Mouse (Mus musculus): ENCODE results near the gene Brk1. TPM values are rescaled to one million over a fixed set of nuclear protein-coding genes. Genes with fewer than 3 reads are reported as not detected.

Brk1 gene
- polyA plus RNA-seq, 1 experiment = 107 TPM

GRCm38 (mm10) chr6:113623386-113623785 is 18.8 kb downstream of the Brk1 start:
- peaks cover 9% of the 10 kb centered on the region; the same call in 1 of the 2 replicates for H3K4me1 ChIP-seq (ENCODE audit: control insufficient read depth, insufficient read depth, insufficient read length)
- no peak for TF ChIP-seq CTCF (IDR thresholded peaks at IDR 0.05; ENCODE audit: extremely low read depth, insufficient read depth, insufficient read length, insufficient replicate concordance)
- TF ChIP-seq POLR2A (IDR thresholded peaks at IDR 0.05; ENCODE audit: low read depth, low read length) = no peak
- 38% methylated on average over 5 of the region's 5 CpGs for WGBS
- H3K27ac ChIP-seq (ENCODE audit: insufficient read depth, low read length) = no peak overlapping the region
- no peak for DNase-seq (ENCODE audit: low read depth in 1 of 2, low spot score in 2 of 2)
- H3K27me3 ChIP-seq (ENCODE audit: control insufficient read depth, insufficient read depth, low read length) = no peaks in the 10 kb centered on the region
- H3K4me3 ChIP-seq (ENCODE audit: extremely low read depth, insufficient read depth, insufficient read length) = peak overlapping the region; percentile 49
- H3K36me3 ChIP-seq (ENCODE audit: control insufficient read depth, insufficient read depth, low read length) = peaks cover 3% of the 10 kb centered on the region; the same call in 1 of the 2 replicates

- Histone ChIP-seq H3K27ac (ENCODE audit: insufficient read depth, low read length) (peak within 1 kb of the TSS; percentile 76), H3K4me1 (ENCODE audit: control insufficient read depth, insufficient read depth, insufficient read length) (peaks cover 9% of the 10 kb centered on the region; the same call in 1 of the 2 replicates), H3K4me3 (ENCODE audit: extremely low read depth, insufficient read depth, insufficient read length) (peak within 1 kb of the TSS; percentile 83), H3K27me3 (ENCODE audit: control insufficient read depth, insufficient read depth, low read length) (no peaks in the 10 kb centered on the region), H3K36me3 (ENCODE audit: control insufficient read depth, insufficient read depth, low read length) (peaks cover 8% of the 10 kb centered on the region; the same call in 1 of the 2 replicates)
- TF ChIP-seq POLR2A (IDR thresholded peaks at IDR 0.05; ENCODE audit: low read depth, low read length) = no peak; the same call in 1 of the 2 replicates
- TF ChIP-seq CTCF (IDR thresholded peaks at IDR 0.05; ENCODE audit: extremely low read depth, insufficient read depth, insufficient read length, insufficient replicate concordance) = peak; percentile 2; the same call in 1 of the 2 replicates
- WGBS = under 1% methylated on average over 76 of the region's 76 CpGs
- peak; percentile 52 to 85 for DNase-seq (ENCODE audit: low read depth in 1 of 2, low spot score in 2 of 2)
Observed at GRCm38 (mm10) chr6:113623941-113624751, 19.6 kb downstream of the Brk1 start, which contains the start of gene Vhl. Vhl (plus strand) TSS chr6:113623959.

GRCm38 (mm10) chr6:113624989-113625770 is 20.6 kb downstream of the Brk1 start:
- H3K4me1 ChIP-seq (ENCODE audit: control insufficient read depth, insufficient read depth, insufficient read length) = peaks cover 9% of the 10 kb centered on the region; the same call in 1 of the 2 replicates
- no peaks in the 10 kb centered on the region for H3K27me3 ChIP-seq (ENCODE audit: control insufficient read depth, insufficient read depth, low read length)
- H3K36me3 ChIP-seq (ENCODE audit: control insufficient read depth, insufficient read depth, low read length) = peaks cover 14% of the 10 kb centered on the region
- 69% methylated on average over 5 of the region's 5 CpGs for WGBS
- 0 out of 2 replicates have a peak overlapping the region, but pooled peaks have one; percentile 10 for H3K4me3 ChIP-seq (ENCODE audit: extremely low read depth, insufficient read depth, insufficient read length)
- no peak for DNase-seq (ENCODE audit: low read depth in 1 of 2, low spot score in 2 of 2)
- H3K27ac ChIP-seq (ENCODE audit: insufficient read depth, low read length) = no peak overlapping the region
- TF ChIP-seq POLR2A (IDR thresholded peaks at IDR 0.05; ENCODE audit: low read depth, low read length) = no peak
- no peak for TF ChIP-seq CTCF (IDR thresholded peaks at IDR 0.05; ENCODE audit: extremely low read depth, insufficient read depth, insufficient read length, insufficient replicate concordance)

GRCm38 (mm10) chr6:113630322-113630721 is 25.8 kb downstream of the Brk1 start:
- WGBS = 84% methylated on average over 5 of the region's 5 CpGs
- H3K4me1 ChIP-seq (ENCODE audit: control insufficient read depth, insufficient read depth, insufficient read length) = peaks cover 6% of the 10 kb centered on the region; the same call in 1 of the 2 replicates
- H3K27ac ChIP-seq (ENCODE audit: insufficient read depth, low read length) = no peak overlapping the region
- no peak for TF ChIP-seq CTCF (IDR thresholded peaks at IDR 0.05; ENCODE audit: extremely low read depth, insufficient read depth, insufficient read length, insufficient replicate concordance)
- no peak for TF ChIP-seq POLR2A (IDR thresholded peaks at IDR 0.05; ENCODE audit: low read depth, low read length)
- no peak overlapping the region for H3K4me3 ChIP-seq (ENCODE audit: extremely low read depth, insufficient read depth, insufficient read length)
- peaks cover 27% of the 10 kb centered on the region for H3K36me3 ChIP-seq (ENCODE audit: control insufficient read depth, insufficient read depth, low read length)
- H3K27me3 ChIP-seq (ENCODE audit: control insufficient read depth, insufficient read depth, low read length) = no peaks in the 10 kb centered on the region
- DNase-seq (ENCODE audit: low read depth in 1 of 2, low spot score in 2 of 2) = no peak

GRCm38 (mm10) chr6:113632863-113633262 is 28.3 kb downstream of the Brk1 start:
- H3K36me3 ChIP-seq (ENCODE audit: control insufficient read depth, insufficient read depth, low read length) = peaks cover 27% of the 10 kb centered on the region
- TF ChIP-seq POLR2A (IDR thresholded peaks at IDR 0.05; ENCODE audit: low read depth, low read length) = no peak
- TF ChIP-seq CTCF (IDR thresholded peaks at IDR 0.05; ENCODE audit: extremely low read depth, insufficient read depth, insufficient read length, insufficient replicate concordance) = no peak
- WGBS = 91% methylated on average over 4 of the region's 4 CpGs

GRCm38 (mm10) chr6:113638302-113639040 is 33.9 kb downstream of the Brk1 start, which contains the start of gene Irak2:
Irak2 (plus strand) TSS chr6:113638467.
- DNase-seq (ENCODE audit: low read depth in 1 of 2, low spot score in 2 of 2) = peak; percentile 85 to 96
- TF ChIP-seq POLR2A (IDR thresholded peaks at IDR 0.05; ENCODE audit: low read depth, low read length) (peak; percentile 90), CTCF (IDR thresholded peaks at IDR 0.05; ENCODE audit: extremely low read depth, insufficient read depth, insufficient read length, insufficient replicate concordance) (peak; percentile 99)
- H3K4me3 ChIP-seq (ENCODE audit: extremely low read depth, insufficient read depth, insufficient read length) = peak within 1 kb of the TSS; percentile 79
- peak within 1 kb of the TSS; percentile 78 for H3K27ac ChIP-seq (ENCODE audit: insufficient read depth, low read length)
- peaks cover 4% of the 10 kb centered on the region; the same call in 1 of the 2 replicates for H3K4me1 ChIP-seq (ENCODE audit: control insufficient read depth, insufficient read depth, insufficient read length)
- 5% methylated on average over 37 of the region's 37 CpGs for WGBS
- H3K27me3 ChIP-seq (ENCODE audit: control insufficient read depth, insufficient read depth, low read length) = no peaks in the 10 kb centered on the region
- no peaks in the 10 kb centered on the region; the same call in 1 of the 2 replicates for H3K36me3 ChIP-seq (ENCODE audit: control insufficient read depth, insufficient read depth, low read length)

More at GRCm38 (mm10) chr6:113632863-113633262, 28.3 kb downstream of the Brk1 start:
- Histone ChIP-seq H3K27me3 (ENCODE audit: control insufficient read depth, insufficient read depth, low read length) (no peaks in the 10 kb centered on the region), H3K27ac (ENCODE audit: insufficient read depth, low read length) (no peak overlapping the region), H3K4me1 (ENCODE audit: control insufficient read depth, insufficient read depth, insufficient read length) (no peaks in the 10 kb centered on the region), H3K4me3 (ENCODE audit: extremely low read depth, insufficient read depth, insufficient read length) (no peak overlapping the region)
- no peak for DNase-seq (ENCODE audit: low read depth in 1 of 2, low spot score in 2 of 2)

All from spleen, adult 2 months (tissue).